Mouse (Mus musculus): ENCODE measurements around the gene Gm49711. TPM values are rescaled to one million over a fixed set of nuclear protein-coding genes. Genes with fewer than 3 reads are reported as not detected.

Gene Gm49711
- total and polyA plus RNA-seq, 3 experiments: not detected

GRCm38 (mm10) chr16:92127666-92128065, 69.5 kb downstream of the Gm49711 start:
- Histone ChIP-seq H3K4me3 (replicated peaks in 1 of 3; ENCODE audit: low read depth in 2 of 3, low read length in 2 of 3, poor library complexity in 1 of 3) (no peak overlapping the region), H3K27me3 (replicated peaks) (peaks cover 2% of the 10 kb centered on the region), H3K4me2 (ENCODE audit: insufficient read depth, low read depth, poor library complexity, severe bottlenecking) (no peak overlapping the region), H3K36me3 (replicated peaks in 1 of 2; ENCODE audit: control insufficient read depth in 1 of 2, insufficient read depth in 1 of 2, low read length in 1 of 2) (no peaks in the 10 kb centered on the region), H3K9me3 (replicated peaks; ENCODE audit: low read length) (peaks cover 10% of the 10 kb centered on the region), H3K27ac (ENCODE audit: insufficient read depth, low read depth) (no peak overlapping the region), H3K79me2 (replicated peaks; ENCODE audit: control insufficient read depth, extremely low read depth, insufficient read depth, poor library complexity, severe bottlenecking) (no peaks in the 10 kb centered on the region), H3K9ac (ENCODE audit: insufficient read depth, low read depth) (no peak overlapping the region), H3K4me1 (ENCODE audit: control insufficient read depth in 1 of 2, insufficient read depth in 2 of 2) (peaks cover 0 to 4% of the 10 kb centered on the region in 2 experiments; a peak in 1 of 4 replicates)
- in situ Hi-C loops (cut with MboI; ENCODE audit: low pct_ligation_motif_present, low pct_unique_long_range_greater_than_20kb, low sequenced_read_pairs) (no loop called here), dilution Hi-C loops (cut with MboI; ENCODE audit: extremely low pct_ligation_motif_present, extremely low pct_unique_long_range_greater_than_20kb, low sequenced_read_pairs) (no loop called here)
- no peak for TF ChIP-seq JUND (conservative IDR thresholded peaks at IDR 0.05; ENCODE audit: low read depth, low read length)
- no peak for TF ChIP-seq JUN (IDR thresholded peaks at IDR 0.05; ENCODE audit: insufficient read depth, low read depth, low read length)
- no peak for TF ChIP-seq ZMIZ1 (IDR thresholded peaks at IDR 0.05; ENCODE audit: low read depth, low read length)
- TF ChIP-seq ZNF384 (IDR thresholded peaks at IDR 0.05; ENCODE audit: low read depth, low read length): no peak
- TF ChIP-seq NELFE (IDR thresholded peaks at IDR 0.05; ENCODE audit: low read depth, low read length): no peak
- no peak for TF ChIP-seq E2F4 (IDR thresholded peaks at IDR 0.05; ENCODE audit: insufficient replicate concordance, low read depth, low read length)
- TF ChIP-seq PAX5 (IDR thresholded peaks at IDR 0.05; ENCODE audit: low read length): no peak
- TF ChIP-seq CHD2 (IDR thresholded peaks at IDR 0.05; ENCODE audit: low read length): no peak
- no peak for TF ChIP-seq MAFK (IDR thresholded peaks at IDR 0.05; ENCODE audit: insufficient replicate concordance, low read length)
- no peak for TF ChIP-seq MEF2A (IDR thresholded peaks at IDR 0.05; ENCODE audit: borderline replicate concordance, low read depth, low read length)
- no peak for TF ChIP-seq MAX (IDR thresholded peaks at IDR 0.05; ENCODE audit: low read length)
- TF ChIP-seq KAT2A (IDR thresholded peaks at IDR 0.05; ENCODE audit: insufficient replicate concordance, low read length): no peak
- no peak for TF ChIP-seq MYC (IDR thresholded peaks at IDR 0.05; ENCODE audit: low read depth, low read length)
- no peak for DNase-seq (ENCODE audit: extremely low read depth)

GRCm38 (mm10) chr16:92129843-92130242, 71.7 kb downstream of the Gm49711 start:
- DNase-seq (ENCODE audit: extremely low read depth): peak; percentile 49

More at GRCm38 (mm10) chr16:92129843-92130242, 71.7 kb downstream of the Gm49711 start:
- Histone ChIP-seq H3K9ac (ENCODE audit: insufficient read depth, low read depth) (no peak overlapping the region), H3K36me3 (replicated peaks in 1 of 2; ENCODE audit: control insufficient read depth in 1 of 2, insufficient read depth in 1 of 2, low read length in 1 of 2) (no peaks in the 10 kb centered on the region), H3K4me3 (replicated peaks in 1 of 3; ENCODE audit: low read depth in 2 of 3, low read length in 2 of 3, poor library complexity in 1 of 3) (peak overlapping the region in 2 of 3 experiments; percentile 43 to 45), H3K9me3 (replicated peaks; ENCODE audit: low read length) (peaks cover 1% of the 10 kb centered on the region), H3K4me1 (ENCODE audit: control insufficient read depth in 1 of 2, insufficient read depth in 2 of 2) (peaks cover 0 to 4% of the 10 kb centered on the region in 2 experiments; a peak in 1 of 4 replicates), H3K27me3 (replicated peaks) (peaks cover 2% of the 10 kb centered on the region), H3K27ac (ENCODE audit: insufficient read depth, low read depth) (no peak overlapping the region), H3K79me2 (replicated peaks; ENCODE audit: control insufficient read depth, extremely low read depth, insufficient read depth, poor library complexity, severe bottlenecking) (no peaks in the 10 kb centered on the region), H3K4me2 (ENCODE audit: insufficient read depth, low read depth, poor library complexity, severe bottlenecking) (peak overlapping the region; percentile 3; the same call in 1 of the 2 replicates)
- in situ Hi-C loops (cut with MboI; ENCODE audit: low pct_ligation_motif_present, low pct_unique_long_range_greater_than_20kb, low sequenced_read_pairs) (no loop called here), dilution Hi-C loops (cut with MboI; ENCODE audit: extremely low pct_ligation_motif_present, extremely low pct_unique_long_range_greater_than_20kb, low sequenced_read_pairs) (no loop called here)
- TF ChIP-seq POLR2A (IDR thresholded peaks at IDR 0.05; ENCODE audit: low read depth, low read length) (peak; percentile 64), MAZ (IDR thresholded peaks at IDR 0.05; ENCODE audit: low read depth, low read length) (no peak), ELF1 (IDR thresholded peaks at IDR 0.05; ENCODE audit: low read depth, low read length) (0 out of 2 replicates have a peak, but pooled peaks have one; percentile 26), JUN (IDR thresholded peaks at IDR 0.05; ENCODE audit: insufficient read depth, low read depth, low read length) (no peak), RAD21 (IDR thresholded peaks at IDR 0.05; ENCODE audit: low read depth, low read length) (no peak), JUND (conservative IDR thresholded peaks at IDR 0.05; ENCODE audit: low read depth, low read length) (no peak), TCF12 (IDR thresholded peaks at IDR 0.05; ENCODE audit: low read depth, low read length) (peak; percentile 1; the same call in 1 of the 2 replicates), TBP (conservative IDR thresholded peaks at IDR 0.05; ENCODE audit: low read depth, low read length) (peak; percentile 79; the same call in 1 of the 2 replicates)
